ENCODE assay signal across 20 mouse cellular contexts in the genomic region with DNA sequence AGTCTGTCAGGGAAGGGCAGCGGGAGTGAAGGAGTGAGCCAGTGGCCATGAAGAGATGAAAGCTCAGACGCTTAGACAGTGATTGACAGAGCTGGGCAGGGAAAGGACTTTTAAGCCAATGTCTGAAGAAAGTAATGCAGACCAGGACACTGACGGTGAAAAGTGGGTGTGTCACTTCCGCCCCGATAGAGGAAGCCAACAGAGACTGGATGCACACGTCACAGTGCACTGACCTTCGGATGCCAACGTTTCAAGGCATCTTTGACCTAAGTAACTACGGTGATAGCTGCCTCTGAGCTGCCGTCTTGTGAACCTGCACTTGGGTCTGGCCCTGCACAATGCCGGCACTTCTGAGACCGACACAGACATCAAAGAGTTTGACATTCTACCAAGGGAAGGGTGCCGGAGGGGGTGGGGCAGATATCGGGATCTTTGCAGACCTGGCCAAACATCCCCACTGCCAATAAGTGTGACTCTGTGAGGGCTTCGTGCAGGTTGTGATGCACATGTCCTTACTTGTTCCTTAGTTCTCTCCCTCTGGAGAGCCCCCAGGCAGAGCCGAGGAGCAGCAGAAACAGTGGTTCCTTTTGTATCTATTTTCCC. TPM values are rescaled to one million over a fixed set of nuclear protein-coding genes. Genes with fewer than 3 reads are reported as not detected.
DNase-seq lines count a peak whose midpoint lies in the region; ATAC-seq and TF ChIP-seq lines count a peak whose summit lies in the region.
"Had no signal": no experiment of that assay in that cellular context is flagged by ENCODE, and none has a peak within 500 bp of the region (broad histone marks: within the 10 kb centered on the region; RNA-seq: fewer than 3 reads in every experiment).

No protein-coding gene starts in this region.

- H3K36me3 ChIP-seq in forebrain, embryonic 10.5 days (replicated peaks): peaks cover 57% of the 10 kb centered on the region
- no peaks in the 10 kb centered on the region for H3K36me3 ChIP-seq in forebrain, postnatal 0 days (ENCODE audit: insufficient read depth)
- H3K36me3 ChIP-seq in intestine, postnatal 0 days (ENCODE audit: control insufficient read depth, insufficient read depth): no peaks in the 10 kb centered on the region; the same call in 1 of the 2 replicates
- H3K36me3 ChIP-seq in intestine, embryonic 16.5 days (ENCODE audit: control insufficient read depth, insufficient read depth, low read length): peaks cover 2% of the 10 kb centered on the region; the same call in 1 of the 2 replicates
- H3K36me3 ChIP-seq in midbrain, embryonic 10.5 days: peaks cover 70% of the 10 kb centered on the region
- H3K36me3 ChIP-seq: G1E; hindbrain, embryonic 15.5 days; liver, embryonic 15.5 days had no signal

- H3K4me2 ChIP-seq in forebrain, postnatal 0 days (ENCODE audit: low read depth): no peak overlapping the region
- no peak overlapping the region for H3K4me2 ChIP-seq in intestine, postnatal 0 days (replicated peaks; ENCODE audit: low read depth)
- no peak overlapping the region for H3K4me2 ChIP-seq in intestine, embryonic 16.5 days (ENCODE audit: low read depth, low read length)
- H3K4me2 ChIP-seq: embryonic facial prominence, embryonic 13.5 days; hindbrain, embryonic 15.5 days; liver, embryonic 15.5 days; neural tube, embryonic 13.5 days had no signal

- H3K9me3 ChIP-seq in forebrain, embryonic 10.5 days: no peaks in the 10 kb centered on the region
- no peaks in the 10 kb centered on the region for H3K9me3 ChIP-seq in forebrain, postnatal 0 days (ENCODE audit: low read length)
- H3K9me3 ChIP-seq in intestine, postnatal 0 days (ENCODE audit: control insufficient read depth): no peaks in the 10 kb centered on the region
- no peaks in the 10 kb centered on the region for H3K9me3 ChIP-seq in intestine, embryonic 16.5 days (ENCODE audit: control insufficient read depth, low read length)
- H3K9me3 ChIP-seq in midbrain, embryonic 10.5 days (replicated peaks): no peaks in the 10 kb centered on the region
- H3K9me3 ChIP-seq: embryonic facial prominence, embryonic 13.5 days; G1E; hindbrain, embryonic 15.5 days; liver, embryonic 15.5 days; neural tube, embryonic 13.5 days had no signal

- peak overlapping the region; percentile 78 for H3K27ac ChIP-seq in forebrain, embryonic 10.5 days
- no peak overlapping the region for H3K27ac ChIP-seq in forebrain, postnatal 0 days (ENCODE audit: low read depth, low read length)
- peak overlapping the region; percentile 55 for H3K27ac ChIP-seq in intestine, postnatal 0 days (ENCODE audit: low read depth, low read length)
- H3K27ac ChIP-seq in intestine, embryonic 16.5 days (ENCODE audit: low read length): no peak overlapping the region; the same call in 1 of the 2 replicates
- peak overlapping the region; percentile 0; the same call in 1 of the 2 replicates for H3K27ac ChIP-seq in midbrain, embryonic 10.5 days (replicated peaks)
- H3K27ac ChIP-seq: embryonic facial prominence, embryonic 13.5 days; hindbrain, embryonic 15.5 days; liver, embryonic 15.5 days; neural tube, embryonic 13.5 days had no signal

- no peak for DNase-seq in forebrain, embryonic 10.5 days (ENCODE audit: extremely low spot score, low spot score)
- DNase-seq in forebrain, postnatal 0 days: no peak
- DNase-seq in ES-CJ7 (ENCODE audit: low read depth, low spot score): peak; percentile 63
- no peak for DNase-seq in midbrain, embryonic 10.5 days (ENCODE audit: low spot score)
- no peak for DNase-seq in urinary bladder, postnatal 10 days (ENCODE audit: low spot score)
- no peak for DNase-seq in gastrocnemius, postnatal 10 days
- DNase-seq: cerebellum, postnatal 25 days had no signal

- H3K4me3 ChIP-seq in forebrain, embryonic 10.5 days: no peak overlapping the region
- no peak overlapping the region for H3K4me3 ChIP-seq in forebrain, postnatal 0 days (ENCODE audit: low read depth, low read length)
- no peak overlapping the region for H3K4me3 ChIP-seq in intestine, postnatal 0 days (ENCODE audit: low read depth, low read length)
- H3K4me3 ChIP-seq in intestine, embryonic 16.5 days (ENCODE audit: low read length): no peak overlapping the region
- no peak overlapping the region for H3K4me3 ChIP-seq in midbrain, embryonic 10.5 days
- H3K4me3 ChIP-seq: embryonic facial prominence, embryonic 13.5 days; hindbrain, embryonic 15.5 days; liver, embryonic 15.5 days; neural tube, embryonic 13.5 days had no signal

- H3K9ac ChIP-seq in forebrain, postnatal 0 days: no peak overlapping the region
- H3K9ac ChIP-seq in intestine, postnatal 0 days (ENCODE audit: low read depth, low read length): no peak overlapping the region
- H3K9ac ChIP-seq in intestine, embryonic 16.5 days (ENCODE audit: low read depth, low read length): no peak overlapping the region
- H3K9ac ChIP-seq: embryonic facial prominence, embryonic 13.5 days; hindbrain, embryonic 15.5 days; liver, embryonic 15.5 days; neural tube, embryonic 13.5 days had no signal

- 30% methylated on average over 16 of the region's 16 CpGs for WGBS in forebrain, embryonic 10.5 days
- WGBS in forebrain, postnatal 0 days: 30% methylated on average over 16 of the region's 16 CpGs
- WGBS in intestine, postnatal 0 days: 48% methylated on average over 16 of the region's 16 CpGs
- WGBS in intestine, embryonic 16.5 days: 60% methylated on average over 16 of the region's 16 CpGs
- 39% methylated on average over 16 of the region's 16 CpGs for WGBS in midbrain, embryonic 10.5 days

- no peak for ATAC-seq in forebrain, postnatal 0 days
- peak; percentile 69 for ATAC-seq in intestine, postnatal 0 days
- no peak for ATAC-seq in intestine, embryonic 16.5 days

- no peak for TF ChIP-seq CTCF in forebrain, postnatal 0 days (IDR thresholded peaks at IDR 0.05; ENCODE audit: low read depth)
- TF ChIP-seq CTCF in intestine, postnatal 0 days (IDR thresholded peaks at IDR 0.05; ENCODE audit: low read depth): no peak

- peaks cover 77% of the 10 kb centered on the region for H3K4me1 ChIP-seq in forebrain, embryonic 10.5 days
- 0 out of 2 replicates have a peak, but pooled peaks cover 5% of the 10 kb centered on the region for H3K4me1 ChIP-seq in forebrain, postnatal 0 days (ENCODE audit: insufficient read depth)
- peaks cover 8% of the 10 kb centered on the region; the same call in 1 of the 2 replicates for H3K4me1 ChIP-seq in intestine, postnatal 0 days (replicated peaks; ENCODE audit: control insufficient read depth, insufficient read depth, low read length)
- H3K4me1 ChIP-seq in intestine, embryonic 16.5 days (ENCODE audit: control insufficient read depth, insufficient read depth, low read length): peaks cover 37% of the 10 kb centered on the region
- H3K4me1 ChIP-seq in midbrain, embryonic 10.5 days: peaks cover 79% of the 10 kb centered on the region

- H3K27me3 ChIP-seq in forebrain, embryonic 10.5 days (ENCODE audit: poor library complexity, severe bottlenecking): no peaks in the 10 kb centered on the region; the same call in 1 of the 2 replicates
- no peaks in the 10 kb centered on the region for H3K27me3 ChIP-seq in forebrain, postnatal 0 days (ENCODE audit: insufficient read depth, low read length)
- H3K27me3 ChIP-seq in intestine, postnatal 0 days (replicated peaks; ENCODE audit: control insufficient read depth, insufficient read depth, low read length): no peaks in the 10 kb centered on the region
- no peaks in the 10 kb centered on the region for H3K27me3 ChIP-seq in intestine, embryonic 16.5 days (replicated peaks; ENCODE audit: control insufficient read depth, insufficient read depth, low read length)
- H3K27me3 ChIP-seq in midbrain, embryonic 10.5 days (ENCODE audit: low read depth, poor library complexity, severe bottlenecking): no peaks in the 10 kb centered on the region
- H3K27me3 ChIP-seq: embryonic facial prominence, embryonic 13.5 days; hindbrain, embryonic 15.5 days; liver, embryonic 15.5 days; neural tube, embryonic 13.5 days had no signal

RNA-seq across cellular contexts. Expression of a gene that starts 17.4 kb away (rescaled TPM):
- 34.8 and 36.9 TPM in 2 replicates for polyA plus RNA-seq in forebrain, embryonic 10.5 days (2016; fragmentation: Nextera tagmentation; extraction: Ambion mirVana)
- total RNA-seq in forebrain, postnatal 0 days (2014; rRNA removed): 1.3 and 1.8 TPM in 2 replicates
- 2.3 and 4.5 TPM in 2 replicates for polyA plus RNA-seq in forebrain, postnatal 0 days (2015; fragmentation: Nextera tagmentation; extraction: Ambion mirVana)
- polyA plus RNA-seq in intestine, postnatal 0 days (2015; fragmentation: Nextera tagmentation; extraction: Ambion mirVana): 15.8 and 19.1 TPM in 2 replicates
- 14.6 and 15.0 TPM in 2 replicates for polyA plus RNA-seq in intestine, embryonic 16.5 days (2015; fragmentation: Nextera tagmentation; extraction: Ambion mirVana)
- polyA plus RNA-seq in midbrain, embryonic 10.5 days (2016; fragmentation: Nextera tagmentation; extraction: Ambion mirVana): 40.3 and 41.3 TPM in 2 replicates
- 1 to 10 TPM; 1.0 to 1.3 TPM for total RNA-seq in gastrocnemius, postnatal 10 days (2021)
- total RNA-seq: granulocyte monocyte progenitor cell, adult 5-6 weeks had no signal
- polyA plus RNA-seq: G1E had no signal

RNA-seq across cellular contexts. Expression of a gene that starts 40.9 kb away (rescaled TPM):
- polyA plus RNA-seq in forebrain, embryonic 10.5 days (2016; fragmentation: Nextera tagmentation; extraction: Ambion mirVana): 10.7 and 11.2 TPM in 2 replicates
- 0.76 and 1.5 TPM in 2 replicates for total RNA-seq in forebrain, postnatal 0 days (2014; rRNA removed)
- 1.2 and 1.8 TPM in 2 replicates for polyA plus RNA-seq in forebrain, postnatal 0 days (2015; fragmentation: Nextera tagmentation; extraction: Ambion mirVana)
- polyA plus RNA-seq in intestine, postnatal 0 days (2015; fragmentation: Nextera tagmentation; extraction: Ambion mirVana): 5.3 and 7.9 TPM in 2 replicates
- 4.1 and 5.0 TPM in 2 replicates for polyA plus RNA-seq in intestine, embryonic 16.5 days (2015; fragmentation: Nextera tagmentation; extraction: Ambion mirVana)
- polyA plus RNA-seq in midbrain, embryonic 10.5 days (2016; fragmentation: Nextera tagmentation; extraction: Ambion mirVana): 12.1 and 14.2 TPM in 2 replicates
- under 1 TPM; 0.26 to 0.45 TPM for total RNA-seq in gastrocnemius, postnatal 10 days (2021)
- total RNA-seq: G1E; granulocyte monocyte progenitor cell, adult 5-6 weeks; megakaryocyte-erythroid progenitor cell, adult 5-6 weeks had no signal
- polyA plus RNA-seq: G1E had no signal

RNA-seq across cellular contexts. Expression of a gene that starts 55.4 kb away (rescaled TPM):
- polyA plus RNA-seq in forebrain, embryonic 10.5 days (2016; fragmentation: Nextera tagmentation; extraction: Ambion mirVana): not detected in 2 replicates
- total RNA-seq in forebrain, postnatal 0 days (2014; rRNA removed): not detected in 2 replicates
- polyA plus RNA-seq in forebrain, postnatal 0 days (2015; fragmentation: Nextera tagmentation; extraction: Ambion mirVana): not detected in 2 replicates
- 88.4 and 127 TPM in 2 replicates for polyA plus RNA-seq in intestine, postnatal 0 days (2015; fragmentation: Nextera tagmentation; extraction: Ambion mirVana)
- 2.4 and 5.2 TPM in 2 replicates for polyA plus RNA-seq in intestine, embryonic 16.5 days (2015; fragmentation: Nextera tagmentation; extraction: Ambion mirVana)
- polyA plus RNA-seq in midbrain, embryonic 10.5 days (2016; fragmentation: Nextera tagmentation; extraction: Ambion mirVana): not detected in 2 replicates
- total RNA-seq in gastrocnemius, postnatal 10 days (2021): not detected
- total RNA-seq: G1E; granulocyte monocyte progenitor cell, adult 5-6 weeks; layer of hippocampus, postnatal 10 days; megakaryocyte-erythroid progenitor cell, adult 5-6 weeks had no signal
- polyA plus RNA-seq: embryonic facial prominence, embryonic 13.5 days; frontal cortex, adult 2 months; G1E; hindbrain, embryonic 15.5 days; kidney, embryonic 16.5 days; limb, embryonic 11.5 days; liver, embryonic 15.5 days; neural tube, embryonic 13.5 days had no signal

Comparison
In these comparisons a context has a peak if more than half of its experiments do, and no peak if none do; other contexts are left out.
1. H3K27ac ChIP-seq: peak in forebrain, embryonic 10.5 days (single experiment), intestine, postnatal 0 days (single experiment) and midbrain, embryonic 10.5 days (single experiment); none in forebrain, postnatal 0 days (single experiment) and intestine, embryonic 16.5 days (single experiment).
2. RNA of a gene that starts 55.4 kb away (polyA plus RNA-seq): 88.4 to 127 TPM in intestine, postnatal 0 days; 2.4 to 5.2 TPM in intestine, embryonic 16.5 days, not detected in forebrain, postnatal 0 days, not detected in forebrain, embryonic 10.5 days and not detected in midbrain, embryonic 10.5 days; every median in the first group is over 10 times any median in the second.